Mouse (Mus musculus) MEL (cell line): ENCODE data around the gene Fam98c. TPM values are rescaled to one million over a fixed set of nuclear protein-coding genes. Genes with fewer than 3 reads are reported as not detected.

Source experiments
- DNase-seq: peaks from one replicate; pipeline ENCODE4 v3.0.0; 2011; ENCODE audit warnings: low read depth, low spot score
- H3K27ac ChIP-seq: 2 replicates; pipeline ENCODE4 v1.5.1; 2012; ENCODE audit warnings: low read depth, mild to moderate bottlenecking, control low read depth, low read length, moderate library complexity; ENCODE audit not compliant: control insufficient read depth
- H3K27me3 ChIP-seq, 2 experiments: fragments of 150-350 bp in 1 of 2; sonication (generic) in 1 of 2; 2 replicates each; pipeline ENCODE4 v1.6.1; 2012; ENCODE audit warnings: low read length in 2 of 2, mild to moderate bottlenecking in 2 of 2, improper control_type of control experiment in 1 of 2, moderate library complexity in 1 of 2; ENCODE audit not compliant: insufficient read depth in 2 of 2, control insufficient read depth in 1 of 2
- H3K36me3 ChIP-seq, 2 experiments: 2 replicates each; pipeline ENCODE4 v1.6.1; 2012 to 2014; ENCODE audit warnings: low read length in 2 of 2, improper control_type of control experiment in 1 of 2, inconsistent platforms in 1 of 2, mild to moderate bottlenecking in 1 of 2; ENCODE audit not compliant: insufficient read depth in 2 of 2, control insufficient read depth in 1 of 2
- H3K4me1 ChIP-seq, 2 experiments: fragments of 150-350 bp in 1 of 2; sonication (generic) in 1 of 2; 2 replicates each; pipeline ENCODE4 v1.6.1; 2012; ENCODE audit warnings: low read length in 2 of 2, improper control_type of control experiment in 1 of 2, mild to moderate bottlenecking in 1 of 2; ENCODE audit not compliant: insufficient read depth in 2 of 2, control insufficient read depth in 1 of 2
- H3K4me3 ChIP-seq, 2 experiments: fragments of 150-350 bp in 1 of 2; sonication (generic) in 1 of 2; 2 replicates each; pipeline ENCODE4 v1.5.1; 2012; ENCODE audit warnings: low read depth in 2 of 2, low read length in 2 of 2, mild to moderate bottlenecking in 2 of 2, moderate library complexity in 2 of 2, control low read depth in 1 of 2, improper control_type of control experiment in 1 of 2; ENCODE audit not compliant: control insufficient read depth in 1 of 2, insufficient read depth in 1 of 2
- H3K79me2 ChIP-seq: 2 replicates; pipeline ENCODE4 v1.6.1; 2012; ENCODE audit warnings: mild to moderate bottlenecking, low read length, moderate library complexity; ENCODE audit not compliant: control insufficient read depth, poor library complexity, insufficient read depth
- H3K9ac ChIP-seq: 2 replicates; pipeline ENCODE4 v1.6.1; 2012; ENCODE audit warnings: low read depth, mild to moderate bottlenecking, control low read depth, low read length, moderate library complexity; ENCODE audit not compliant: control insufficient read depth, poor library complexity, severe bottlenecking
- H3K9me3 ChIP-seq: fragments of 150-350 bp; sonication (generic); replicated peaks from 2 replicates; pipeline ENCODE4 v1.6.1; 2012; ENCODE audit warnings: mild to moderate bottlenecking, low read length, improper control_type of control experiment, moderate library complexity; ENCODE audit not compliant: insufficient read depth
- CHD1 ChIP-seq: IDR thresholded peaks from 2 replicates; pipeline ENCODE4 v1.6.1; 2012; ENCODE audit warnings: low read depth, mild to moderate bottlenecking, inconsistent platforms, low read length, improper control_type of control experiment
- CTCF ChIP-seq, 3 experiments: IDR thresholded peaks in 2 of 3; conservative IDR thresholded peaks in 1 of 3; 2 replicates each; pipeline ENCODE4 v1.5.1; 2011 to 2012; ENCODE audit warnings: low read length in 3 of 3, low read depth in 2 of 3, mild to moderate bottlenecking in 2 of 3, improper control_type of control experiment in 1 of 3, inconsistent platforms in 1 of 3, mixed read lengths in 1 of 3, moderate library complexity in 1 of 3; ENCODE audit not compliant: control insufficient read depth in 1 of 3, insufficient read depth in 1 of 3, poor library complexity in 1 of 3, severe bottlenecking in 1 of 3
- E2F4 ChIP-seq: IDR thresholded peaks from 2 replicates; pipeline ENCODE4 v1.6.1; 2011; ENCODE audit warnings: low read depth, low read length, improper control_type of control experiment, borderline replicate concordance
- ELF1 ChIP-seq: IDR thresholded peaks from 2 replicates; pipeline ENCODE4 v1.6.1; 2014; ENCODE audit warnings: low read depth, mild to moderate bottlenecking, inconsistent platforms, low read length, improper control_type of control experiment, moderate library complexity
- EP300 ChIP-seq, 2 experiments: IDR thresholded peaks; 2 replicates each; pipeline ENCODE4 v1.6.1; 2011; ENCODE audit warnings: improper control_type of control experiment in 2 of 2, low read length in 2 of 2, low read depth in 1 of 2, mild to moderate bottlenecking in 1 of 2
- KAT2A ChIP-seq: conservative IDR thresholded peaks from 2 replicates; pipeline ENCODE4 v1.6.1; 2012; ENCODE audit warnings: low read depth, low read length, improper control_type of control experiment, inconsistent platforms
- MAX ChIP-seq: IDR thresholded peaks from 2 replicates; pipeline ENCODE4 v1.6.1; 2011; ENCODE audit warnings: low read length, improper control_type of control experiment
- MXI1 ChIP-seq: IDR thresholded peaks from 2 replicates; pipeline ENCODE4 v1.6.1; 2011; ENCODE audit warnings: mild to moderate bottlenecking, low read depth, low read length, improper control_type of control experiment
- NELFE ChIP-seq: IDR thresholded peaks from 2 replicates; pipeline ENCODE4 v1.6.1; 2011; ENCODE audit warnings: low read depth, low read length, improper control_type of control experiment
- POLR2AphosphoS2 ChIP-seq: IDR thresholded peaks from 2 replicates; pipeline ENCODE4 v1.6.1; 2011; ENCODE audit warnings: low read length, improper control_type of control experiment
- RAD21 ChIP-seq: IDR thresholded peaks from 2 replicates; pipeline ENCODE4 v1.6.1; 2011; ENCODE audit warnings: mild to moderate bottlenecking, low read depth, low read length, improper control_type of control experiment
- SIN3A ChIP-seq: IDR thresholded peaks from 2 replicates; pipeline ENCODE4 v1.6.1; 2012; ENCODE audit warnings: low read length, improper control_type of control experiment, inconsistent platforms
- SMC3 ChIP-seq: IDR thresholded peaks from 2 replicates; pipeline ENCODE4 v1.6.1; 2011; ENCODE audit warnings: low read depth, low read length, improper control_type of control experiment
- TCF12 ChIP-seq: IDR thresholded peaks from 2 replicates; pipeline ENCODE4 v1.6.1; 2014; ENCODE audit warnings: low read depth, mild to moderate bottlenecking, inconsistent platforms, low read length, improper control_type of control experiment, moderate library complexity
- USF1 ChIP-seq: IDR thresholded peaks from 2 replicates; pipeline ENCODE4 v1.6.1; 2014; ENCODE audit warnings: low read depth, mild to moderate bottlenecking, inconsistent platforms, low read length, improper control_type of control experiment, moderate library complexity
- USF2 ChIP-seq, 2 experiments: IDR thresholded peaks; 2 replicates each; pipeline ENCODE4 v1.6.1; 2011 to 2012; ENCODE audit warnings: improper control_type of control experiment in 2 of 2, low read length in 2 of 2, borderline replicate concordance in 1 of 2, inconsistent platforms in 1 of 2, low read depth in 1 of 2, mild to moderate bottlenecking in 1 of 2; ENCODE audit not compliant: insufficient read depth in 1 of 2
- ZKSCAN1 ChIP-seq: IDR thresholded peaks from 2 replicates; pipeline ENCODE4 v1.6.1; 2012; ENCODE audit warnings: low read depth, mild to moderate bottlenecking, inconsistent platforms, low read length, improper control_type of control experiment, moderate library complexity
- ZMIZ1 ChIP-seq: IDR thresholded peaks from 2 replicates; pipeline ENCODE4 v1.6.1; 2012; ENCODE audit warnings: low read depth, mild to moderate bottlenecking, inconsistent platforms, low read length, improper control_type of control experiment, moderate library complexity
- polyA plus RNA-seq, 2 experiments: library from polyadenylated mRNA; stranded (reverse) in 1 of 2; unstranded in 1 of 2; fragments of >175 nt in 1 of 2; fragments of >200 nt in 1 of 2; gene quantifications; 2 replicates each; pipeline versions ENCODE4 v1.2.1 to v1.2.4; 2012; ENCODE audit warnings: low replicate concordance in 2 of 2, low read depth in 1 of 2; ENCODE audit not compliant: insufficient read length in 2 of 2, insufficient read depth in 1 of 2, missing spikeins in 1 of 2
- total RNA-seq: library from RNA; depleted of rRNA; stranded (reverse); fragments of 300-350 nt; gene quantifications from 2 replicates; pipeline ENCODE4 v1.2.3, GENCODE M21; 2012

The Fam98c gene
- total and polyA plus RNA-seq, 3 experiments: 14.3 to 32.0 TPM; not detected in 1

DNA sequence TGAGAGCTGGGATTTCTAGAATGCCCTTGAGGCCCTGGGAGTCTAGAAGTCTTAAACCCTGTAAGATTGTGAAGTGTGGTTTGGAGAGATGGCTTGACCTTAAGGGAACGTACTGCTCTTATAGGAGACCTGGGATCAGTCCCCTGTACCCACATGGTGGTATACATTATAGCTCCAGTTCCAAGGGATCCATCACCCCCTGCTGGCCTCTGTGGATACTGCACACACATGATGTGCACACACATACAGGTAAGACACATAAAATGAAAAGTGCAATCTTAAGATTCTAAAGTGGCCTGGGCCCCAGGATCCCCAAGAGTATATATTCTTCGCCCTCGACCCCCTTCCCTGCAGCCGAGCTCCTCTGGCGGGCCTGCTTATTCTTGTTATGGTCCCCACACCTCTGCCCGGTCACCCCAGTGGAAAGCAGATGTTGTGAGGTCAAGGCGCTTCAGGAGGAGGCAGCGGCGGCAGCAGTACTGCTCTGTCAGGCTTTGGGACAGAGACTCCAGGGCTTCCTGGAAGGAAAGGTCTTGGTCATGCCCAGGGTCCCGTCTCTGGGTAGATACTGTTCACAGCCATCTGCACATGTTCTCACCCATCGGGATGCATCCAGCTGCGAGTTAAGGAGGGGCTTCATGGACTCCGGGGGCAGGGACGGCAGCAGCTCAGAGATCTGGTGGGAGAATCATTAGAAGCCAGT lies 1.9 kb downstream of the Fam98c start:
- Histone ChIP-seq H3K36me3 (no peaks in the 10 kb centered on the region; a peak in 1 of 4 replicates), H3K4me3 (no peak overlapping the region), H3K27ac (no peak overlapping the region), H3K9ac (no peak overlapping the region), H3K79me2 (no peaks in the 10 kb centered on the region; the same call in 1 of the 2 replicates), H3K4me1 (peaks cover 0 to 11% of the 10 kb centered on the region in 2 experiments; a peak in 1 of 4 replicates), H3K27me3 (no peaks in the 10 kb centered on the region), H3K9me3 (no peaks in the 10 kb centered on the region)
- peak; percentile 42 for DNase-seq
- TF ChIP-seq SMC3 (peak; percentile 22; the same call in 1 of the 2 replicates), RAD21 (peak; percentile 9), CTCF (IDR thresholded peaks at IDR 0.05 in 2 of 3, conservative IDR thresholded peaks at IDR 0.05 in 1 of 3; ENCODE audit: control insufficient read depth in 1 of 3, insufficient read depth in 1 of 3, low read depth in 2 of 3, low read length in 3 of 3, poor library complexity in 1 of 3, severe bottlenecking in 1 of 3) (peak; percentile 26 to 43 (median 41); a peak in 4 of 6 replicates), ZKSCAN1 (no peak)

- no peak for DNase-seq
- H3K4me3 ChIP-seq: no peak overlapping the region
- H3K9me3 ChIP-seq: no peaks in the 10 kb centered on the region
- no peak overlapping the region for H3K27ac ChIP-seq
- no peaks in the 10 kb centered on the region for H3K27me3 ChIP-seq
- H3K36me3 ChIP-seq: no peaks in the 10 kb centered on the region; a peak in 1 of 4 replicates
- H3K79me2 ChIP-seq: no peaks in the 10 kb centered on the region; the same call in 1 of the 2 replicates
- no peak overlapping the region for H3K9ac ChIP-seq
- peaks cover 0 to 6% of the 10 kb centered on the region in 2 experiments; a peak in 1 of 4 replicates for H3K4me1 ChIP-seq
- no peak for TF ChIP-seq MAX
- TF ChIP-seq SIN3A: no peak
- no peak for TF ChIP-seq CTCF (IDR thresholded peaks at IDR 0.05 in 2 of 3, conservative IDR thresholded peaks at IDR 0.05 in 1 of 3; ENCODE audit: control insufficient read depth in 1 of 3, insufficient read depth in 1 of 3, low read depth in 2 of 3, low read length in 3 of 3, poor library complexity in 1 of 3, severe bottlenecking in 1 of 3)
- no peak for TF ChIP-seq ZKSCAN1
- no peak for TF ChIP-seq ZMIZ1
- no peak for TF ChIP-seq USF2 (IDR thresholded peaks at IDR 0.05; ENCODE audit: borderline replicate concordance in 1 of 2, insufficient read depth in 1 of 2, low read depth in 1 of 2, low read length in 2 of 2)
- no peak for TF ChIP-seq TCF12
- TF ChIP-seq NELFE: no peak
- no peak for TF ChIP-seq EP300 (IDR thresholded peaks at IDR 0.05; ENCODE audit: low read depth in 1 of 2, low read length in 2 of 2)
- TF ChIP-seq POLR2AphosphoS2: no peak
- no peak for TF ChIP-seq MXI1
- no peak for TF ChIP-seq E2F4
- TF ChIP-seq USF1: no peak
- no peak for TF ChIP-seq RAD21
- TF ChIP-seq ELF1: no peak
- no peak for TF ChIP-seq KAT2A
- no peak for TF ChIP-seq CHD1
Observed at GRCm38 (mm10) chr7:29151486-29151885, 4.5 kb downstream of the Fam98c start.
